Mouse (Mus musculus) kidney, embryonic 16.5 days (tissue): Measurements from ENCODE around the gene Taar8b. TPM values are rescaled to one million over a fixed set of nuclear protein-coding genes. Genes with fewer than 3 reads are reported as not detected.

ENCODE experiments used
- ATAC-seq: fragments of 200-750 bp; cut with Nextera tagmentation; 2 replicates; pipeline ENCODE4 v1.8.0; 2017; ENCODE audit warnings: moderate TSS enrichment; ENCODE audit not compliant: low FRiP score, low TSS enrichment
- H3K27ac ChIP-seq: fragments of 300-500 bp; sonication (generic); 2 replicates; pipeline ENCODE4 v1.5.1; 2014; ENCODE audit warnings: low read length
- H3K27me3 ChIP-seq: fragments of 300-500 bp; sonication (generic); 2 replicates; pipeline ENCODE4 v1.6.1; 2014; ENCODE audit warnings: low read length, control low read depth, mixed read lengths; ENCODE audit not compliant: insufficient read depth
- H3K36me3 ChIP-seq: fragments of 300-500 bp; sonication (generic); 2 replicates; pipeline ENCODE4 v1.6.1; 2014; ENCODE audit warnings: low read length, control low read depth, mixed read lengths; ENCODE audit not compliant: insufficient read depth
- H3K4me1 ChIP-seq: fragments of 300-500 bp; sonication (generic); 2 replicates; pipeline ENCODE4 v1.6.1; 2014; ENCODE audit warnings: low read length, control low read depth, mixed read lengths; ENCODE audit not compliant: insufficient read depth
- H3K4me2 ChIP-seq: fragments of 300-500 bp; sonication (generic); replicated peaks from 2 replicates; pipeline ENCODE4 v1.6.1; 2014; ENCODE audit warnings: low read depth, low read length
- H3K4me3 ChIP-seq: fragments of 300-500 bp; sonication (generic); 2 replicates; pipeline ENCODE4 v1.5.1; 2014; ENCODE audit warnings: mild to moderate bottlenecking, low read length
- H3K9ac ChIP-seq: fragments of 300-500 bp; sonication (generic); replicated peaks from 2 replicates; pipeline ENCODE4 v1.6.1; 2014; ENCODE audit warnings: low read length
- H3K9me3 ChIP-seq: fragments of 300-500 bp; sonication (generic); 2 replicates; pipeline ENCODE4 v1.6.1; 2016; ENCODE audit warnings: low read length, control low read depth
- WGBS: fragments of 180-500 bp; shearing (Covaris S2); extraction: QIAGEN DNeasy Blood & Tissue Kit; methylation state at CpG from one replicate; pipeline ENCODE4 v1.1.7; 2014; 5-methylcytosine and 5-hydroxymethylcytosine counted together
- polyA plus RNA-seq: library from polyadenylated mRNA; unstranded; fragments of >200 nt; fragmentation: Nextera tagmentation; extraction: Ambion mirVana; gene quantifications from 2 replicates; pipeline ENCODE4 v1.2.1, GENCODE M21; 2015

Gene Taar8b
- polyA plus RNA-seq, 1 experiment from 2014 or later, result not detected

DNA sequence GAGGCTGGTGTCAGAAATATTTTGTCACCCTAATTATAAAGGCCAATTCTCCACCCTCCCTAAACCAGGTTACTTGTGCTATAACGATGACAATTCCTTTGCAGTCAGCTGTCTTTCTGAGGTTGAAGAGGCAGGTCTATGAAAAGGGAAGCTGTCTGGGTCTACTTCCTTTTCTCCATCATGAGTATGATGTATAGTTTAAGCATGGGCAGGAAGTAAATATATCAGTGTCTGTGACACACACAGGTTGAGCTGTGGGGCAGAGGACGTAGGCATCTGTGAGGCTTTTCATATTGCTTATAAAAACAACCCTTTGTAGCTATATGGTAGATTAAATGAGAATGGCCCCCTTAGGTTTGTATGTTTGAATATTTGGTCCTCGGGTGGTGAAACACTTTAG, 33.1 kb downstream of the Taar8b start:
- Histone ChIP-seq H3K4me3 (no peak overlapping the region), H3K27me3 (no peaks in the 10 kb centered on the region), H3K4me2 (no peak overlapping the region), H3K4me1 (no peaks in the 10 kb centered on the region), H3K9me3 (no peaks in the 10 kb centered on the region), H3K36me3 (no peaks in the 10 kb centered on the region), H3K27ac (no peak overlapping the region), H3K9ac (no peak overlapping the region)
- ATAC-seq, result no peak
- WGBS, result 74% methylated on average over 3 of the region's 3 CpGs

- no peaks in the 10 kb centered on the region for H3K36me3 ChIP-seq
- ATAC-seq, result no peak
These were observed 40.1 kb downstream of the Taar8b start for GRCm38 (mm10) chr10:24052039-24052438.

DNA sequence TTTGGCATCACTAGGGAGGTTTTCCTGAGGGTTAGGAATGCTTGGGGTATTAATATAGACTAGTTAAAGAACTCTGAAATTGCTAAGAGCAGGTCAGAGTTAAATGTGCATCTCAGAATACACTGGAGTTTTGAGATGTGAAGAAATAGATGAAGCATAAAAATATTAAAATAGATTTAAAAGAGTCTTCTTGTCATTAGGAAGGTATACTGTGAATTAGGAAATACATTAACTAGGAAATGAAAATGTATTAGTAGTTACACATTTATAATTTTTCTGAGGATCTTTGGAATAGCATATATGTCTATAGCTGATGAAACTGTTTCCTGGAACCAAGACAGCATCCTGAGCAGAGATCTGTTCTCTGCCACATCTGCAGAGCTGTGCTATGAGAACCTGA, 42.9 kb downstream of the Taar8b start, which contains the start of gene Taar7f:
Taar7f (plus strand) TSS at position 301 of the 400 bp plus-strand sequence.
- Histone ChIP-seq H3K4me3 (no peak within 1 kb of the TSS), H3K27me3 (no peaks in the 10 kb centered on the region), H3K9ac (no peak within 1 kb of the TSS), H3K9me3 (no peaks in the 10 kb centered on the region), H3K4me1 (no peaks in the 10 kb centered on the region), H3K36me3 (no peaks in the 10 kb centered on the region), H3K4me2 (no peak within 1 kb of the TSS), H3K27ac (no peak within 1 kb of the TSS)
- no peak for ATAC-seq

More at GRCm38 (mm10) chr10:24052039-24052438, 40.1 kb downstream of the Taar8b start:
- WGBS, result 85% methylated on average over 5 of the region's 5 CpGs
- Histone ChIP-seq H3K4me3 (no peak overlapping the region), H3K4me1 (no peaks in the 10 kb centered on the region), H3K9me3 (no peaks in the 10 kb centered on the region), H3K9ac (no peak overlapping the region), H3K27ac (no peak overlapping the region), H3K4me2 (no peak overlapping the region), H3K27me3 (no peaks in the 10 kb centered on the region)

Other genes starting within 250 kb of the Taar8b start
- gene Vnn3, start 240.8 kb downstream of the Taar8b start, polyA plus RNA-seq, result 0.13 and 0.14 TPM in 2 replicates
- gene Vnn1, start 197.6 kb downstream of the Taar8b start, polyA plus RNA-seq, result 4.2 and 4.5 TPM in 2 replicates
- not detected in 2 replicates for gene Taar1, start 171.9 kb downstream of the Taar8b start, polyA plus RNA-seq
- not detected in 2 replicates for gene Taar2, start 153.7 kb downstream of the Taar8b start, polyA plus RNA-seq
- not detected in 2 replicates for gene Taar3, start 142.7 kb downstream of the Taar8b start, polyA plus RNA-seq
- gene Taar4, start 131.8 kb downstream of the Taar8b start, polyA plus RNA-seq, result not detected in 2 replicates
- 0.26 TPM in 1 of 2 replicates, not detected in the other for gene Taar5, start 121.6 kb downstream of the Taar8b start, polyA plus RNA-seq
- gene Taar6, start 106.6 kb downstream of the Taar8b start, polyA plus RNA-seq, result not detected in 2 replicates
- not detected in 2 replicates for gene Taar7a, start 98.8 kb downstream of the Taar8b start, polyA plus RNA-seq
- gene Taar7b, start 92.4 kb downstream of the Taar8b start, polyA plus RNA-seq, result not detected in 2 replicates
- gene Taar7d, start 65.1 kb downstream of the Taar8b start, polyA plus RNA-seq, result not detected in 2 replicates
- gene Taar7e, start 54.7 kb downstream of the Taar8b start, polyA plus RNA-seq, result not detected in 2 replicates
- not detected in 2 replicates for gene Taar7f, start 42.8 kb downstream of the Taar8b start, polyA plus RNA-seq
- not detected in 2 replicates for gene Taar8a, start 15.8 kb downstream of the Taar8b start, polyA plus RNA-seq
- not detected in 2 replicates for gene Taar8c, start 9.6 kb upstream of the Taar8b start, polyA plus RNA-seq
- not detected in 2 replicates for gene Taar9, start 17.2 kb upstream of the Taar8b start, polyA plus RNA-seq
- 127 and 146 TPM in 2 replicates for gene Stx7, start 57.0 kb upstream of the Taar8b start, polyA plus RNA-seq
- gene Moxd1, start 131.2 kb upstream of the Taar8b start, polyA plus RNA-seq, result 23.4 and 24.0 TPM in 2 replicates